Mouse (Mus musculus) left cerebral cortex, postnatal 10 days (tissue): ENCODE measurements at regions not wholly inside any gene's neighbourhood (a gene's known extent, or its start where the extent isn't known, plus 50 kb on each side); places are given as distances from the start of the nearest gene placed in this dataset.
A peak's percentile ranks its signal among the peaks of the same experiment; 100 is the strongest.

Experiments
- DNase-seq, 2 experiments: peaks; one replicate each; pipeline ENCODE4 v3.0.0; 2021 to 2022; ENCODE audit warnings: low spot score in 2 of 2, mixed read lengths in 1 of 2; ENCODE audit errors: extremely low spot score in 1 of 2
- intact Hi-C: fragments of 180-260 bp; cut with DNase I; formaldehyde crosslinking; loops from one replicate; pipeline ENCODE4 v1.15.1; 2025

- DNase-seq = no peak
- intact Hi-C loops = no loop called here
Observed at GRCm38 (mm10) chr4:142982585-142983294, 230.1 kb downstream of the Prdm2 start.

- no peak for DNase-seq
Observed at GRCm38 (mm10) chr4:142975620-142976019, 237.2 kb downstream of the Prdm2 start.

GRCm38 (mm10) chr4:142970040-142970439 is 242.8 kb downstream of the Prdm2 start:
- intact Hi-C loops = no loop called here
- no peak for DNase-seq

More at GRCm38 (mm10) chr4:142975620-142976019, 237.2 kb downstream of the Prdm2 start:
- intact Hi-C loops = no loop called here

- intact Hi-C loops = no loop called here
- DNase-seq = no peak
Observed at GRCm38 (mm10) chr4:142967604-142968003, 245.2 kb downstream of the Prdm2 start.

- intact Hi-C loops = no loop called here
- DNase-seq = peak in 1 of 2 experiments; percentile 47
Observed at GRCm38 (mm10) chr4:142956832-142957429, 255.9 kb downstream of the Prdm2 start.

- intact Hi-C loops = no loop called here
- DNase-seq = no peak
Observed at GRCm38 (mm10) chr4:142956376-142956775, 256.4 kb downstream of the Prdm2 start.

GRCm38 (mm10) chr4:142953724-142954123 is 259.1 kb downstream of the Prdm2 start:
- DNase-seq = peak in 1 of 2 experiments; percentile 34
- intact Hi-C loops = no loop called here

DNA sequence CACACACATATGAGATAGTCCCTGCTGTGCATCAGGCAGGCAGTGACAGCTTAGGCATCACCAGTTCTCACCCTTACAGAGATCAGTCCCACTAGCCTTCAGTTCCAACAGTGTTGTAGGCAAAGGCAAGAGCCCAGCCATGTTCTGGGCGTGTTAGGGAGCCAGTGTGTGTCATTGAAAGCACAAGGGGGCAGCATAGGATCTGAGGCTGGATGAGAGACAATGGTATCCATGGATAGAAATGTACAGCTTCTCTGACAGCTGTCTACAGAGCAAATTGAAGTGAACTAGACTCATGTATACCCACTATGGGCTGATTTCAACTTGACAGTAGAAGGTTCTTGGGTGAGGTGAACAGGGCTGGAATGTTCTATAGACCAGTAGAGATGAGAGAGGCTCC is 259.9 kb downstream of the Prdm2 start:
- no peak for DNase-seq
- intact Hi-C loops = no loop called here

GRCm38 (mm10) chr4:142947673-142948072 is 265.1 kb downstream of the Prdm2 start:
- intact Hi-C loops = no loop called here
- DNase-seq = peak in 1 of 2 experiments; percentile 39

DNA sequence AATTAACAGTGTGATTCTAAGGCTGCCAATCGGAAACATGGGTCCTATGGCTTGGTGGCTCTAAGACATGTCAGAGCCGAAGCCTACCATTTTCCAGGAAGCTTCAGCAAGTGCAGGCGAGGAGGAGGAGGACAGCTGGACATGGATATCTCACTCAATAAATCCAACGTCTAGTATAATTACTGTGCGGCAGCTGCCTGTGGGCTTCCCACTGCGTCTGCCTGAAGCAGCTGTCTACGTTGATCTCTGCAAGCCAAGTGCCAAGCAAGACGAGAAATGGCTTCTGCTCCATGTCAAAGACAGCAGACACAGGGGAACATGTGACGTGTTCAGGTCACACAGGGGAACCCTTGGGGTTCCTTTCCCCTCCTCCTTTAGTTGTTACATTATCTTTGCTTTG is 279.2 kb downstream of the Prdm2 start:
- no peak for DNase-seq
- intact Hi-C loops = no loop called here

- intact Hi-C loops = no loop called here
- DNase-seq = no peak
Observed at GRCm38 (mm10) chr4:142929245-142929644, 283.6 kb downstream of the Prdm2 start.

- DNase-seq = peak in 1 of 2 experiments; percentile 44
- intact Hi-C loops = no loop called here
Observed at GRCm38 (mm10) chr4:142927328-142928108, 285.3 kb downstream of the Prdm2 start.

GRCm38 (mm10) chr4:142925111-142925510 is 287.7 kb downstream of the Prdm2 start:
- no peak for DNase-seq
- intact Hi-C loops = no loop called here

- intact Hi-C loops = loop anchor here (10.0 kb wide), 1 partner anchor 95 kb away; no protein-coding TSS in a partner anchor
- no peak for DNase-seq
Observed at GRCm38 (mm10) chr4:142909355-142909947, 303.3 kb downstream of the Prdm2 start.

- intact Hi-C loops = loop anchor here (10.0 kb wide), 1 partner anchor 96 kb away; no protein-coding TSS in a partner anchor
- no peak for DNase-seq
Observed at GRCm38 (mm10) chr4:142908782-142909181, 304.0 kb downstream of the Prdm2 start.

- DNase-seq = no peak
- intact Hi-C loops = loop anchor here (10.0 kb wide), 1 partner anchor 101 kb away; no protein-coding TSS in a partner anchor
Observed at GRCm38 (mm10) chr4:142903356-142904032, 309.3 kb downstream of the Prdm2 start.

GRCm38 (mm10) chr4:142900792-142901191 is 312.0 kb downstream of the Prdm2 start:
- intact Hi-C loops = loop anchor here (10.0 kb wide), 1 partner anchor 104 kb away; no protein-coding TSS in a partner anchor
- no peak for DNase-seq

GRCm38 (mm10) chr4:142898994-142899393 is 313.8 kb downstream of the Prdm2 start:
- no peak for DNase-seq
- intact Hi-C loops = no loop called here

GRCm38 (mm10) chr4:142890711-142891110 is 322.1 kb downstream of the Prdm2 start:
- DNase-seq = peak in 1 of 2 experiments; percentile 30
- intact Hi-C loops = no loop called here
